Mouse (Mus musculus) skeletal muscle tissue, adult 2 months (tissue): ENCODE data around the gene Erich3.

Experiments
- DNase-seq: peaks from one replicate; pipeline ENCODE4 v3.0.0-alpha.2; 2012; ENCODE audit warnings: low read depth, low spot score

Gene Erich3

GRCm38 (mm10) chr3:154766321-154766720 is 102.7 kb downstream of the Erich3 start:
- DNase-seq: no peak

GRCm38 (mm10) chr3:154771651-154772050 is 108.0 kb downstream of the Erich3 start:
- DNase-seq: no peak

- DNase-seq: no peak
These were observed 115.4 kb downstream of the Erich3 start for GRCm38 (mm10) chr3:154778836-154779595.

- no peak for DNase-seq
These were observed 122.7 kb downstream of the Erich3 start for GRCm38 (mm10) chr3:154786354-154786753.

GRCm38 (mm10) chr3:154787611-154788010 is 124.0 kb downstream of the Erich3 start:
- DNase-seq: no peak

GRCm38 (mm10) chr3:154793571-154793970 is 129.9 kb downstream of the Erich3 start:
- DNase-seq: no peak

GRCm38 (mm10) chr3:154798806-154799205 is 135.1 kb downstream of the Erich3 start:
- DNase-seq: no peak

GRCm38 (mm10) chr3:154800454-154800853 is 136.8 kb downstream of the Erich3 start:
- DNase-seq: no peak

- DNase-seq: no peak
These were observed 137.3 kb downstream of the Erich3 start for GRCm38 (mm10) chr3:154800888-154801429.

- DNase-seq: no peak
These were observed 143.0 kb downstream of the Erich3 start for GRCm38 (mm10) chr3:154806626-154807025.

- no peak for DNase-seq
These were observed 146.7 kb downstream of the Erich3 start for GRCm38 (mm10) chr3:154810273-154810870.

- no peak for DNase-seq
These were observed 147.6 kb downstream of the Erich3 start for GRCm38 (mm10) chr3:154811281-154811680.

GRCm38 (mm10) chr3:154811833-154812232 is 148.2 kb downstream of the Erich3 start:
- DNase-seq: no peak

GRCm38 (mm10) chr3:154812893-154813292 is 149.2 kb downstream of the Erich3 start:
- DNase-seq: no peak

- DNase-seq: no peak
These were observed 151.9 kb downstream of the Erich3 start for GRCm38 (mm10) chr3:154815606-154816005.

GRCm38 (mm10) chr3:154816231-154816630 is 152.6 kb downstream of the Erich3 start:
- DNase-seq: no peak

GRCm38 (mm10) chr3:154816801-154817625 is 153.4 kb downstream of the Erich3 start:
- no peak for DNase-seq
